Mouse (Mus musculus) liver, embryonic 14.5 days (tissue): Measurements from ENCODE around the gene Erbin.

Source experiments
- CTCF ChIP-seq: IDR thresholded peaks from 2 replicates; pipeline ENCODE4 v1.5.1; 2016; ENCODE audit warnings: antibody characterized with exemption, low read depth, control low read depth
- EP300 ChIP-seq: IDR thresholded peaks from 2 replicates; pipeline ENCODE4 v1.6.1; 2016; ENCODE audit warnings: antibody characterized with exemption, low read depth

DNA sequence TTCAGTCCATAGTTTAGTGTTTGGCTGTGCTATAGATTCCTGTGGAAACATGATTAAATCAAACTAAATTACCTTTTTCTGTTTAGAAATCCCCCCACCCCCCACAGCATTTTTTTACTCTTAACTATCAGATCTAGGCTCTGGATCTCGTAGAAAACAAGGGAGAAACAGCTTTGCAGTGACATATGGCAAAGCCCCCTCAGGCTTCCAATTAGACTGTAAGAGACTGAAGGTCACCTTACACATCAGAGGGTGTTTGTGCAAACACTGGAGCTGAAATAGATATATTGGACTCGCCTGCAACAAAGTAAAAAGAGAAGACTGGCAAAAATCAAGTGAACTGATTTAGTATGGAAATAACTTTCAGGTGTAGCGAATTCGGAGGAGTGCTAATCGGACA, 116.6 kb downstream of the Erbin start:
- TF ChIP-seq CTCF: no peak
- TF ChIP-seq EP300: no peak
